Mouse (Mus musculus) granulocyte monocyte progenitor cell, adult 5-6 weeks (primary cell): ENCODE data around the gene Sh2d2a. TPM values are rescaled to one million over a fixed set of nuclear protein-coding genes. Genes with fewer than 3 reads are reported as not detected.
"Not testable (repeated sequence)": the region's sequence is repeated elsewhere in the genome, so short reads cannot be mapped to it uniquely, and the experiment has no call there.

Source experiments
- ATAC-seq: replicated peaks from 2 replicates; pipeline ENCODE4 v1.8.0; 2016; ENCODE audit warnings: mild to moderate bottlenecking, moderate TSS enrichment, inconsistent platforms; ENCODE audit not compliant: poor library complexity, severe bottlenecking
- total RNA-seq, 2 experiments: library from RNA; stranded (forward) in 1 of 2; stranded (reverse) in 1 of 2; fragments of 200-712, 200-1000 nt in 1 of 2; fragments of >200 nt in 1 of 2; fragmentation: Nextera tagmentation in 1 of 2; gene quantifications; 2 replicates each; pipeline ENCODE4 v1.2.3; 2014 to 2017

The Sh2d2a gene
- total RNA-seq (2014; fragmentation: Nextera tagmentation) (not detected in 2 replicates), total RNA-seq (2017) (0.10 TPM in 1 of 2 replicates, not detected in the other)

DNA sequence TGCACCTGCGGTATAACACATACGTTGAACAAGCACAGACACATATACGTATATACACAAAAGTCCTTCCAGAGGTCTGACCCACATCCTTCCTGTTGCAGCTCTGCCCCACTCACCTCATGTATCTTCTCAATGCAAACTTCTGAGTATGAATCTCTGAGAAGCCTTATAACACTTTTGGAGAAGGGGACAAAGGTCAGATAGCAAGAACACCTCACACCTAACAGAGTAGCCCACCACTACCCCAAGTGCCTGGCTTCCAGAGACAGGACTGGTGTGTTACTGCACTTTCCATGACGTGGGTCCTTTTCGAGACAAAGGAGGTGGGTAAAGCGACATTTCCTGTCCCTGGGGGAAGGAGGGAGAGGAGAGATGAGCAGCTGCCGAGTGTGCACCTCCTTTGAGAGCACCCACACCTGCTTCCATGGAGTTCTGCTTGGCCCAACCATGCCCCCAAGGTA, at the start of gene Sh2d2a:
TSS of gene Sh2d2a (plus strand) at position 106 of the 461 bp plus-strand sequence.
- no peak for ATAC-seq

DNA sequence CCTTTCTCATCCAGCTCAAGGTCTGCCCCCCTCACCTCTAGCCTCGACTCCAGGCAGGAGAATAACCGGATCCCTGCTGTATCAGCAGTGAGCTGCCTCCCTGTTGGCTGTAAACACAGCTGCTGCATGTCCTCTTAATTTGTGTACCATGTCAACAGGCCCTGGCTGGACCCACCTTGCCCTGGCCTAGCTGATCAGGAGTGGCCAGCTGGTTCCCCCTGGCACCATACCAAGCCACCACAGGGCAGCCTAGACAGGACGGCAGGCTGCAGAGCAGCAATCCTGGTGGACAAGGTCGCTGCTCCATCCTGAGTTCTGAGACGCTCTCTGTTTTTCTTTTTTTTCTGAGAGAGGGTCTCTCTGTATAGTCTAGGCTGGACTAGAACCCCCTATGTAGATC, 44.9 kb upstream of the Sh2d2a start:
- no peak for ATAC-seq

DNA sequence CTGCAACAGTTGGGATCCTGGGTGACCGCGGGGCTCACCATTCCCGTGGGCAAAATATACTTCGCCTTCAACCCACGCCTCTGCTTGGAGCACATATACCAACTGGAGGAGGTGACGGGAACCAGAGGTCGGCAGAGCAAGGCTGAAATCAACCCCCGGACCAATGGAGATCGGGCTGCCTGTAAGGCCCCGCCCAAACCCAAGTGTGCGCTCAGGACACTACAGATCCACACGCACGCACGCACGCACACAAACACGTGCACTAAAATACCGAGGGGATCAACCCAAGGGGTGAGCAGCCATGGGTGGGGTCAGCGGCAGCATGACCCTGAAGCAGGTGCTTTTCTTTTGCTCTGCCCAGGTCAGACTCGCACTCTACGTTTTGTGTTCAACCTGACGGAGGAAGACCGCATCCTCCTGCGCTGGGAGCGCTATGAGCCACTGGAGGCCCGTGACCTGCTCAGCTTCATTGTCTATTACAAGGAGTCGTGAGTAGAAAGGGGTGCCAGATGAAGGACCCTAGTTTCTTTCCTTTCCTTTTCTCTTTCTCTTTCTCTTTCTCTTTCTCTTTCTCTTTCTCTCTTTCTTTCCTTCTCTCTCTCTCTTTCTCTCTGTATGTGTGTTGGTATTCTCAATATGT, 42.4 kb upstream of the Sh2d2a start:
- ATAC-seq: peak; percentile 73

DNA sequence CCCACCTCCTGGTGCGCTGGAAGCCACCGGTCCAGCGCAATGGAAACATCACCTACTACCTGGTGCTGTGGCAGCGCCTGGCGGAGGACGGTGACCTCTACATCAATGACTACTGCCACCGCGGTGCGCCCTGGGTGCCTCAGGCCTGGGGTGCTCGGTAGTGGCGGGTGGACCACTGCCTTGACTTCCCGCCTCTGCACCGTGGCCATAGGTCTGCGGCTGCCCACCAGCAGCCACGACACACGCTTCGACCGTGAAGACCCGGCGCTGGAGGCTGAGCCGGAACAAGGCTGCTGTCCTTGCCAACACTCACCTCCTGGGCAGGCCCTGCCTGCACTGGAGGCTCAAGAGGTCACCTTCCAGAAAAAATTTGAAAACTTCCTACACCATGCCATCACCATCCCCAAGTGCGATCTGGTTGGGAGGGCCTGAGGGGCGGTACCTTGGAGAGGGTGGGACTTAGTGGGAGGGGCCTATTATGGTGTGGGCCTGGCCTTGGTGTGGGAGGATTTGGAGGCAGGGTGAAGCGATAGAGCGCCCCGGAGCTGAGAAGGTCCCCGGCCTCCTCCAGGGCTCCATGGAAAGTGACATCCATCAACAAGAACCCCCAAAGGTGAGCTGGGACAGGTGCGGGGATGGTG, 37.1 kb upstream of the Sh2d2a start:
- peak; percentile 43; the same call in 1 of the 2 replicates for ATAC-seq

DNA sequence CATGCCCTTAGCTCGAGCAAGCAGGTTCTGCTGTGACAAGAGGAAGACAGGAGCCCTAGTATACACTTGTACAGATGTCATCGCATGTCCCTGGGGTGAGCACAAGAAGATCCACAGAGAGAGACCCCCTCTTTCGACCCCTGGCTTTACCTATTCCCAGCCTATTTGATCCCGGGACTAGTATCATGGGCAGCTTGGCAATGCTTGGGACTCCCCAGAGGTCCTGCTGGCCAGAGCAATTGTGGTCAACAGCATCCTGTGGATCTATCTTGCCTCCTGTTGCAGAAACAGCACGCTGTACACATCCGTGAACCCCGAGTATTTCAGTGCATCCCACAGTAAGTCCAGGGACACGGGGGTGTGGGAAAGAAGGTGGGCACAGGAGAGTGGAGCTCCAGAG, 35.3 kb upstream of the Sh2d2a start:
- no peak for ATAC-seq

DNA sequence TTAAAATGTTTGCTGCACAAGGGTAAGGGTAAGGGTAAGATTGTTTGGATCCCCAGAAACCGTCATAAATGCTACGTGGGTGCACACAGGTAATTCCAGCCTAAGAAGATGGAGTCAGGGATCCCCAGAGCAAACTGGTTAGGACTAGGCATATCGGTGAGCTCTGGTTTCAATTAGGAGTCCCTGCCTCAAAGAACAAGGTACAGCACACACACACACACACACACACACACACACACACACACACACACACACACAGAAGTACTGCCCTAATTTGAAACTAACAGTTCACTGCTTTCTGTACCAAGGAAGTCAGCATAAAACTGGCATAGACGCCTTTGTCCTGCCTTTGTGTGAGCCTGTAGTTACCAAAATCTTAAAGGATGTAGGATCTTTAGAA, 34.1 kb upstream of the Sh2d2a start:
- ATAC-seq: no peak

DNA sequence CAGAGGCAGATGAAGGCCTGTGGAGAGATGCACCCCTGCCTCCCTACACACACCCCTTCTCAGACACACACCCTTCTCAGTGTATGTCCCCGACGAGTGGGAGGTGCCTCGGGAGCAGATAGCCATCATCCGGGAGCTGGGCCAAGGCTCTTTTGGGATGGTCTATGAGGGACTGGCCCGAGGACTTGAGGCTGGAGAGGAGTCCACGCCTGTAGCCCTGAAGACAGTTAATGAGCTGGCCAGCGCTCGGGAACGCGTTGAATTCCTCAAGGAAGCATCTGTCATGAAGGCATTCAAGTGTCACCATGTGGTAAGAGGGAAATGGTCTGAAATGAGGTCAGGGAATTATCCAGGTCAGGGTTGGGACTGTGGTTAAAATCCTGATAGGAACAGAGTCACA, 33.7 kb upstream of the Sh2d2a start:
- ATAC-seq: no peak

DNA sequence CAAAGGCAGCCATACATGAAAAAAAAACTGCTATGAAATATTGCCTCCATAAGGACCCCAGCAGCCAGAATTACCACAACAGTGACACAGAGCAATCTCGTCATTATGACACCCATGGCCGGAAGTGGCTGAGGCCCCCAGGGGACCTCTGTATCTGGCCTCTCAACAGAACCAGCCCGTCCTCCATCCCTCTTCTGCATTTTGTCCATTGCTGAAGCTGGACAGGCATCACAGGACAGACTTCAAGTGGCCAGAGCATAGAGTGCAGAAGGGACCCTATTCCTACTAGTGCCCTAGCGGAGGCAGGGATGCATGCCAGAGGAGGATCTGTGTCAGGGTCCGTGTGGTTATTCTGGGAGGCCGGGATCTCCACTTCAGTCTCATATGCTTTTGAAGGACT, 30.4 kb upstream of the Sh2d2a start:
- ATAC-seq: peak; percentile 33

DNA sequence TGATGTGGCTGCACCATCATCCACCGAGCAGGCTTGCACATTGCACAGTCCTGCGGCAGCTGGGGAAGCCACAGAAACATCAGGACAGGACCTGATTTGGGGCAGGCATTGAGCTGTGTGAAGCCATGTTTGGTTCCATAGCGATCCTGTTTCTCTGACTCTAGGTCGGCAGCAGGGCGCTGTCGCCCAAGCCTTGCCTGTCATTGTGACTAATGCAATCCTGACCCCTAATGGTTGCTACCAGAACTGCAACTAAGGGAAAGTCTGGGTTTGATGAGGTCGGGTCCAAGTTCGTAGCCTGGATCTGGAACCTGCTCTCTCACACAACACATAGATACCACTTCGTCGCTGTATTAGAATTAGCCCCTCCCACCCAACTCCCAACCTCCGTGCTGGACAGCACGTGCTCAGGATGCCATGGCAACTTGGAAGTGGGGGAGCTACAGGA, 29.9 kb upstream of the Sh2d2a start:
- ATAC-seq: peak; percentile 81

DNA sequence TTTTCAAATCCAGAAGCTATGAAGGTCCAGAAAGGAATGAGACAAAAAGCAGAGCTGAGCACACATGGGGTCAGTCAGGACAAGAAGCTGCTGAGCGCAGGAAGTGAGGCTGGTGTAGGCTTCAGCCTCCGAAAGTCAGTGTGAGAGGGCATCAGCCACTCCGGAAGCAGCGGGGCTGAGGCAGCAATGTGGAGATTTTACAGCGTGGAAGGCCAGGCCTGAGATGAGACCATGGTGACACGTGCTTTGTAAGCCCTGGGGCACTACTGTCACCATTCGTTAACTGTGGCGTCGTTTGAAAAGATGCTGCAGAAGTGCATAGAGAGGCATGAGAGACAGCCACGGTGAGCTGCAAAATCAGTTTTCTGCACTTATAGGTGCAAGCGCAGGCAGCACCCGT, 28.3 kb upstream of the Sh2d2a start:
- no peak for ATAC-seq

DNA sequence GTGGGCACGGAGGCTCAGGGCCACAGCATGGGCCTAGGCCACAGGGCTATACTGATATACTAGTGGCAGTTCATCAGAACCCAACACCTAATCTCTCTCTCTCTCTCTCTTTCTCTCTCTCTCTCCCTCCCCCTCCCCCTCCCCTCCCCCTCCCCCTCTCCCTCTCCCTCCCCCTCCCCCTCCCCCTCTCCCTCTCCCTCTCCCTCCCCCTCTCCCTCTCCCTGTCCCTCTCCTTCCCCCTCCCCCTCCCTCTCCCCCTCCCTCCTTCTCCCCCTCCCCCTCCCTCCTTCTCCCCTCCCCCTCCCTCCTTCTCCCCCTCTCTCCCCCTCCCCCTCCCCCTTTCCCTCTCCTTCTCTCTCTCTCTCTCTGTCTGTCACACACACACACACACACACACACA, 22.3 kb upstream of the Sh2d2a start, which contains the start of gene Pear1:
TSS of gene Pear1 (minus strand) at position 101 of the 400 bp plus-strand sequence.
- not testable (repeated sequence) for ATAC-seq

DNA sequence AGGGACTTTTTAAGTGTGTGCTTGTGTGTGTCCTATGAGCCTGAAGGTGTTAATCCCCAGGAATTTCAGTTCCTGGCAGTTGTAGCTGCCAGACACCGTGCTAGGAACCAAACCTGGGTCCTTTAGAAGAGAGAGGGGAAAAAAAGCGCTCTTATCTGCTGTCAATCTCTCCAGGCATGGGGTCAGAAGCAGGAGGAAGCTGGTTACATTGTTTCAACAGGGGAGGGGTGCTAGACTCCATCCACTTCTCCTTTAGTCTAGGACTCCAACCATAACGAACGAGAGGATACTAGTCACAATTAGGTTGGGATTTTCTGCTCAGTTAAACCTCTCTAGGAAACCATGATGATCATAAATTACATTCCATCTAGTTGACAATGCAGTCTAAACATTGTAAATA, 18.1 kb upstream of the Sh2d2a start:
- peak; percentile 76 for ATAC-seq

DNA sequence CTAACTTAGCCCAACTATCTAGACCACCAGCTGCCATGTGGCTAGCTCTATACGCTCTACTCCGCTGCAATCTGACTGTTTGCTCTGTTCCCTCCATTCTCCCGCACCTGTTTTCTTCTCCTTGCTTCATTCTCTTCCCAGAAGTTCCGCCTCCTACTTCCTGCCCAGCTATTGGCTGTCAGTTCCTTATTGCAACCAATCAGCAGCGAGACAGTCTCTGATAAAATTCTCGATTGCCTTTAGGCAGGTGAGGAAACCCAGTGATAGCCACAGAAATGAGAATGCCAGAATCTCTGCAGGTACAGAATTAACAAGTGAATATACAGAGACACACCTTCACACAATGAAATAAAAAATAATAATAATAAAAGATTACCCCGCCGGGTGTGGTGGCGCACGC, 17.5 kb upstream of the Sh2d2a start:
- no peak; the same call in 1 of the 2 replicates for ATAC-seq

DNA sequence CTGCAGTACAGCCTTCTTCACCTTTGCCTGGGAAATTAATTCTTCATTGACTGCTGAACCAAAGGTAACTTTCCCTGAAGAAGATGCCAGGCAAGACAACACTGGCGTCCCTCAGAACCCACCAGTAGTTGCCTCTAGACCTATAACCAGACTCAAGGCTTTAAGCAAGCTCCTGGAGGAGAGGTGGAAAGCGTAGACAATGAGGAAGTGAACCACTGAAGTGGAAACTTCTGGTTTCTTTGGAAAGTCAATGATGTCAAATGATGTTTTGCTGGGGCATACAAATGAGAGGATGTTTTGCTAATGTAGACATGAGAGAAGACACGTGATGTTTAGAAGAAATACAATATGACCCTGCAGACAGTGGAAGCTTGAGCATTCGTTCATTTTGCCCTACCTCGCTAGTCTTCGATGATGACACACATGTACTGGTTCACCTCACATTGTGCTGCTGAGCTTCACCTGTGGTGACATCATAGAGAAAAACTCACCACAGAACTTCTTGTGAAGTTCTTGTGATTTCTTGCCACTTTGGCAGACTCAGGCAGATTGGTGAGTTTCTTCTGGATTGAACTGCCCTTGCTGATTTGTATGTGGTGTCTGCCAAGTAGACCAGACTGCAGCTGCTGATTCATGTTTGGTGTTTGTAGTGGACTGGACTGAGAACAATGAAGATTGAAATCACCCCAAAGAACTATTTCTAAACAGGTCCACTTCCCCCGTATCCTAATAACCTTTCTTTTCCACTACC, 14.3 kb upstream of the Sh2d2a start:
- no peak for ATAC-seq

DNA sequence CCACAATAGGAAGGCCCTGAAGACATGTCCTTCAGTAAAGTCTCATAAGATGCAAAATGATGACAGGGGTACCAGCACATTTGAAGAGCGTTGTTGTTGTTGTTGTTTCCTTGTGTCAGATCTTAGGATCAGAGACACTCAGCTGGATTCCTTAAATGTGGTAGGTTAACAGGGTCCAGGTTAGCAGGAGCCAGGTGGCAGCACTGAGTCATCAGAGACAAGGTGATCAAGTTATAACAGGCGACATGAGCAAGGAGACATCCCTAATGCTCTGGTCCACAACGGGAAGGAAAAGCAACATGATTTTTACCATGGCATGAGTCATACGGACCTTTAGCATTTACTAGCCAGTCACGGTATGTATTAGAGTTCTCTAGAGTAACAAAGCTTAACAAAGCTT, 13.1 kb upstream of the Sh2d2a start:
- no peak for ATAC-seq

DNA sequence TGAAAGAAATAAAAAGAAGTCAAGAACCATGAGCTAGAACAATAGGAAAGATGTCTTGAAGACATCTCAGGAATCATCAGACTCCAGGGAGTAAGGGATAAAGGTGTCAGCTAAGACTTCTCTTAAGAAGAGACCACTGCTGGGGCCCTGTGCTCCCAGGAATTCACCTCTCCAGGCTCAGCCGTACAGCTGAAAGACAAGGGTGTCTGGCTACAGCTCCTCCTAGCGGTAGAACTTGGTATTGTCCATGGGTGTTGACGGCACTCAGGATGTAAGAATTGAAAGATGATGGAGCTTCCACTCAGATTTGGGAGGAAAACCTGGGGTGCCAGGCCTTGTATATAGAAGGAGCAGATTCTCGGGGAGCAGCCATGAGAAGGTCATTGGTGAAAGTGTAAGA, 7.9 kb upstream of the Sh2d2a start:
- peak; percentile 80 for ATAC-seq

DNA sequence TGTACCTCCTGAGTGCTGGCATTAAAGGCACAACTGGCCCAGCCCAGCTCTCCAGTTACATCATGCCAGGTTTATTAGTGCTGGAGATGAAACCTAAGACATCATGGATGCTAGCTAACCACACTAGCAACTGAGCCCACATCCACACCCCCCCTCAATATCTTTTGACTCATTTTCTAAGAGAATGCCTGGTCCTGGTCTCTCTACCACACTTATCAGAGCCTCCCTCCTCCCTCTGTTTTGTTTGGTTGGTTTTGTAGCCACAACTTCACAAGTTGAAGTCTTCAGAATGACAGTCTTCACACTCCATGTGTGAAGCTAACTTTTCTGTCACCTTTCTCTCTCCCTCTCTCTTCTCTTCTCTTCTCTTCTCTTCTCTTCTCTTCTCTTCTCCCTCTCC, 5.7 kb upstream of the Sh2d2a start:
- no peak for ATAC-seq

DNA sequence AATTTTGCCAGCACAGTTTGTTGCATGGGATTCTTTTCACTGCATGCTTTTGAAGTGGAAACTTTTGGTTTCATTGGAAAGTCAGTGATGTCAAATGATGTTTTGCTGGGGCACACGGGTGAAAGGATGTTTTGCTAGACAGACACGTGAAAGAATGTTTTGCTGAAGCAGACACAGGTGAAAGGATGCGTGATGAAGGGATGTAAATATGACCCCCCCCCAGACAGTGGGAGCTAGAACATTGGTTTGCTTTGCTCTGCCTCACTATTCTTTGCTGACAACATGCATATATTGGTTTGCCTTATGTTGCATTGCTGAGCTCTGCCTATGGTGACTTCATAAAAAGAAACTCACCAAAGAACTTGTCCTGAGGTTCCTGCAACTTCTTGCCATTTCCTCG, 1.6 kb upstream of the Sh2d2a start:
- no peak for ATAC-seq

DNA sequence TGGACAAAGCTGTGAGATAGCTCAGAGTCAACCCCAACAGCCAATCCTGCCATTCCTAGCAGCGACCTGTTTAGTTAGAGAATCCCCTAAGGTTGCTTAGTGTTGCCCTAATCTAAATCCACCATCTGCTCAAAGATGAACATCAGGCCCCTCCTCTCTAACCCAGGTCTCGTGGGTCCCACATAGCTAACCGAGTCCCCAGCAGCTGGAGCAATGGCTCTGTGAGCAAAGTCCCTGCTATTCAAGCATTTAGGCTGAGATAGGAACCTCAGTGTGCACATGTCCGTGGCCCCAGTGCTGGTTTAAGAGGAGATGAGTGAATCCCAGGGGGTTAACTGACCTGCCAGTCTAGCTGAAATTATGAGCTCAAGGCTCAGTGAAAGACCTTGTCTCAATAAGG, 369 bp upstream of the Sh2d2a start:
- ATAC-seq: no peak

DNA sequence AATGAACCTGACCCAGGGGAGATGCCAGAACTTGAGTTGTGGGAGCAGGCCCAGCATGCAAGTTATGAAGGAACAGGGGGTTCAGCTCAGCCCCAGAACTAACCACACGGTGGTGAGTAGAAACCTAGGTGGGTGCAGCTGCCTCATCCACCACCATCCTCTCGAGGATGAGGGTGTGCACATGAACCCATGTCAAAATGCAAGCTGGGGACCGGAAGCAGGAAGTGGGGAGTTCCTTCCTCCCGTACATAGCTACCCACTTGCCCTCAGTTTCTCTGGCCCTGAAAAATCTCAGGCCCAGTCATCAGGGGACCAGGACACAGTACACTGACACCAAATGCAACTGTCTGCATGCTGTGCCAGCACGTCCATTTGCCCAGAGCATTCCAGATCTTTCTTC, 1.1 kb downstream of the Sh2d2a start:
- ATAC-seq: peak; percentile 29; the same call in 1 of the 2 replicates

DNA sequence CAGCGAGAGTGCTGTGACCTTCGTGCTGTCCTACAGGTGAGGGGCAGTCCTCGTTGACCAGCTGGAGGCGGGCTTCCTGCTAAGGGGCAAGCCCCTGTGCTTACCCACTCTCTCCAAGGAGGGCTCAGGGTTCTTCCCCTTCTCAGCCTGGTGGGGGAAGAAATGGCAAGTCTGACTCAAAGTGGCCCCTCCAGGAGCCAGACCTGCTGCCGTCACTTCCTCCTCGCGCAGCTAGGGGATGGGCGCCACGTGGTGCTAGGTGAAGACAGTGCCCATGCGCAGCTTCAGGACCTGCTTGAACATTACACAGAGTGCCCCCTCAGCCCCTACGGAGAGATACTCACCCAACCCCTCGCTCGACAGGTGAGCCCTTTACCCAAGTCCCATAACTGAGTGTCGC, 2.6 kb downstream of the Sh2d2a start:
- ATAC-seq: peak; percentile 66
